Mouse (Mus musculus) kidney, adult 10 weeks (tissue): Measurements from ENCODE around the gene Olfr611. TPM values are rescaled to one million over a fixed set of nuclear protein-coding genes. Genes with fewer than 3 reads are reported as not detected.

Experiments used
- polyA plus RNA-seq: library from polyadenylated mRNA; stranded (reverse); fragments of 350-450 nt; fragmentation: Illumina TruSeq; extraction: RNeasy Lipid Tissue Mini Kit (QIAGEN cat#74804); gene quantifications from one replicate; pipeline ENCODE4 v1.2.3, GENCODE M21; 2014; ENCODE audit warnings: low read depth, low replicate concordance

Gene Olfr611
- polyA plus RNA-seq, result not detected

DNA sequence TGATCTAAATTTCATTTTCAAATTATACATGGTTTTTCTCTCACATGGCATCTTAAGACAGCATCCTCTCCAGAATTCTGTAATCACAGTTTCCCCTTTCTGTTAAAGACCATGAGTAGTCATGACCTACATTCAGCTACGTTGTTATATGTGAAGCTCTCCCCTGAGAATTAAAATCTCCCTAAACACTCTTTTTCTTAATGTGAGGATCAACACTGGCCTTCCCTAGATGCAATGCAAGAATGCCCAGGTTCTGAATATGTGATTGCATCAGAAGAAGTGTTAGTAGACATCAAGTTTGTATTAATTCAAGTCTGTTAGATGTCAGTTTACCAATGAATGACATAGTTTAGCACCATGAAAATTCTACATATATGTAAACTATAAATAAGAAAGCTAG lies at the start of gene Olfr611:
Gene Olfr611, minus strand, starts transcription at position 101 of the 400 bp plus-strand sequence.

DNA sequence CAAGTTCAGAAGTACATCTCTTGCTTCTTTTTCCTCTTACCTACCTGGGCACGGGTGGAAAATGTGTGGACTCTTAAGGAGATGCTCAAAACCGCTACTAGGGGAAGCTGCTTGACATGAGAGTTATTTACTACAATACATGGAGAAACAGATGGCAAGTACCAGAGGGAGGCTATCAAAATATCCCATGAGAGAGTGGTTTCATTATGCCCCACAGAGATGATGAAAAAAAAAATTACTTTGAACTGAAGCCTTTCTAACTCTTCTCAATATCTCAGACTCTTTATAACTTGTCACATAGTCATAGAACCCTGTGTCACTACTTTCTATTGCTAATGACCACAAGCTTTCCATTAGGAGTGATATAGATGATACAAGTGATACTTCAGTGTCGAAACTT lies 48.4 kb upstream of the Olfr611 start, which contains the start of gene Olfr616:
Gene Olfr616, minus strand, starts transcription at position 101 of the 400 bp plus-strand sequence.

DNA sequence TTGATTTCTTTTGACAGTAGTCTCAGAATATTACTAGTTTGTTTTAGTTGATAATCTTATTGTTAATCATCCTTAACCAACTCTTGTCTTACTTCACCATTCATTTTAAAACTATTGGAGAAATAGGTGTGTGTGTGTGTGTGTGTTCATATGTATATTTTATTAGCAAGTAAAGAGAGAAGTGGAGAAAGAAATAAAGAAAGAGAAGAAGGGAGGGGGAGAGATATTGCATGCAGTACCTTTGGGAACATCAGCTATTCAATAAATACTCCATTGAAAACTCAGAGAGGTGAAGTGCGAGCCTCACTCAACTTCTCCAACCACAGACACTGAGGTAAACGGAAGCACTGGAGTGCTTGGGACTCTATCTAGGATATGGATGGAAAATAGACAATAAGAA lies 35.1 kb upstream of the Olfr611 start, which contains the start of gene Olfr615:
Gene Olfr615, plus strand, starts transcription at position 301 of the 400 bp plus-strand sequence.

DNA sequence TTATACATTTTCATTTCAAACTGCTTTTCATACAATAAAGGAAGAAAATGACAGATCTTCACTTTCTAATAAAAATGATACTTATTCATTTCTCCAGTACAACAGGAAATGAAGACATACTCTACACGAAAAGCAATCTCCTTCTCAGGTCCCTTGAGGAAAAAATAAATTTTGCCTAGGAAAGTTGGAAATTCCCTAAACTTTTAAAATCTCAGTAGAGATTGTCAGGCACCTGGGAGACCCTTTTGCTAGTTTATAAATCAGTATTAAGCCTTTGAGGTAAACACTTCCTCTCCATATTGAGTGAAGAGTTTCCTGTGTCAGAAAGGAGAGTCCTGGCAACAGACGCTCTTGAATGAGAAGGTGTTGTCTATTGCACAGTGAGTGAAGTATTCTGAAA lies 27.1 kb upstream of the Olfr611 start, which contains the start of gene Olfr613:
Gene Olfr613, plus strand, starts transcription at position 301 of the 400 bp plus-strand sequence.

DNA sequence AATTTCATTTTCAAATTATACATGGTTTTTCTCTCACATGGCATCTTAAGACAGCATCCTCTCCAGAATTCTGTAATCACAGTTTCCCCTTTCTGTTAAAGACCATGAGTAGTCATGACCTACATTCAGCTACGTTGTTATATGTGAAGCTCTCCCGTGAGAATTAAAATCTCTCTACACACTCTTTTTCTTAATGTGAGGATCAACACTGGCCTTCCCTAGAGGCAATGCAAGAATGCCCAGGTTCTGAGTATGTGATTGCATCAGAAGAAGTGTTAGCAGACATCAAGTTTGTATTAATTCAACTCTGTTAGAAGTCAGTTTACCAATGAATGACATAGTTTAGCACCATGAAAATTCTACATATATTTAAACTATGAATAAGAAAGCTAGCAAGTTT lies 22.0 kb upstream of the Olfr611 start, which contains the start of gene Olfr612:
Gene Olfr612, minus strand, starts transcription at position 101 of the 400 bp plus-strand sequence.

DNA sequence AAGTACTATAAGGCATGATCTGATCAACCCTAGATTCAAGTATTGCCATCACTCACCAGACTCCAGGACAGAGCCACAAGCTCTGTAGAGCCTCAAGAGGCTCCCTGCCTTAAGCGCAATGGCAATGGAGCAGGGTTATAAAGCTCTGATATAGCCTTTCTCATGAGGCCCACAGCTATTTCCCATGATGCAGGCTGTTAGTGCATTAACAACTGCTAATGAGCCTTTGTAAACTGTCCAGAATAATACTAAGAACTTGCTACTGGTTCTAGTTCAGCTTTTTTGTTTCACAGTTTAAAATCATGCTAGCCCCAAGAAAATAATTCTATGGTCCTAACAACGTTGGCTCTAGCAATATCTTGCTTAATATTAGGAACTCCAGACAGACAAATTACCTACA lies 8.6 kb downstream of the Olfr611 start, which contains the start of gene Olfr610:
Gene Olfr610, minus strand, starts transcription at position 101 of the 400 bp plus-strand sequence.

DNA sequence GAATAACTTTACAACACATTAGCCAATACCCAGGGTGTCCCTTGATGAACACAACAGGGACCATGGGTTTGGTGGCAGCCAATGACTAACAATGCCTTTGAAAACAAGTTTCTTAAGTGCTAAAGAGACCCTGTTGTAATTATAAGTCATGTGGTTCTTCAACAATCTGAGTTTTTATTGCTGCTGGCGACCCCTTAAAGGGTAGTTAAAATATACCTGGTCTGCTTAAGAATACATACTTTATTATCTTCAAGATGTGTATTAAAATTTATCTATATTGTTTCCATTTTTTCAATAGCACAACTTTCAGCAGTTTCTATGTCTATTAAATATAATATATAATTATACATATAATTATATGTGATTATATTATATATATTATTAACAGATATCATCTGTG lies 22.7 kb downstream of the Olfr611 start, which contains the start of gene Olfr609:
Gene Olfr609, minus strand, starts transcription at position 101 of the 400 bp plus-strand sequence.

DNA sequence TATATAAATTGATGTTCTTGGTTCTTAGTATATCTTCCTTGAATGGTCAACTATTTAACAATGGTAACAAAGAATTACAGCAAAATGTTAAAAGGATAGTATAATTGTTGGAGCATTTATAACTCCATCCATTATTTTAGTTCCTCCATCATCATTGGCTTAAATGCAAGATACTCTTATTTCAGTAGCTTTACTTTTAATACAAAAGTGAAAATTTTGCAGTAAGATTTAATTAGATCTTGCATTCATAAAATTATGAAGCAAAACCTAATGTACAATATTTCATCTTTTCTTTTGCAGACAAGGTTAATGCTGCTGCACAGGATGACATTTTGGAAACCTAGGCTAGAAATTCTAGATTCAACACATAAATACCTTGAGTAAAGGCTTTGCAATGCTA lies 51.1 kb downstream of the Olfr611 start, which contains the start of gene Olfr608:
Gene Olfr608, plus strand, starts transcription at position 301 of the 400 bp plus-strand sequence.

Other genes with a start within 250 kb of the Olfr611 start
- gene Olfr596, start 215.2 kb downstream of the Olfr611 start, polyA plus RNA-seq, result not detected
- not detected for gene Olfr597, start 204.5 kb downstream of the Olfr611 start, polyA plus RNA-seq
- gene Olfr598, start 197.3 kb downstream of the Olfr611 start, polyA plus RNA-seq, result not detected
- gene Olfr599, start 184.9 kb downstream of the Olfr611 start, polyA plus RNA-seq, result not detected
- not detected for gene Olfr600, start 171.2 kb downstream of the Olfr611 start, polyA plus RNA-seq
- gene Olfr601, start 158.2 kb downstream of the Olfr611 start, polyA plus RNA-seq, result not detected
- not detected for gene Olfr603, start 134.7 kb downstream of the Olfr611 start, polyA plus RNA-seq
- gene Usp17lc, start 105.8 kb downstream of the Olfr611 start, polyA plus RNA-seq, result not detected
- gene Olfr605, start 75.4 kb downstream of the Olfr611 start, polyA plus RNA-seq, result not detected
- gene Olfr606, start 71.8 kb downstream of the Olfr611 start, polyA plus RNA-seq, result not detected
- not detected for gene Olfr607, start 56.7 kb downstream of the Olfr611 start, polyA plus RNA-seq
- gene Olfr608, start 51.0 kb downstream of the Olfr611 start, polyA plus RNA-seq, result not detected
- not detected for gene Olfr609, start 22.8 kb downstream of the Olfr611 start, polyA plus RNA-seq
- not detected for gene Olfr610, start 8.7 kb downstream of the Olfr611 start, polyA plus RNA-seq
- gene Olfr612, start 21.9 kb upstream of the Olfr611 start, polyA plus RNA-seq, result not detected
- gene Olfr613, start 27.2 kb upstream of the Olfr611 start, polyA plus RNA-seq, result not detected
- not detected for gene Olfr615, start 35.2 kb upstream of the Olfr611 start, polyA plus RNA-seq
- gene Olfr616, start 48.3 kb upstream of the Olfr611 start, polyA plus RNA-seq, result not detected
- gene Olfr617, start 52.2 kb upstream of the Olfr611 start, polyA plus RNA-seq, result not detected
- gene Olfr618, start 69.3 kb upstream of the Olfr611 start, polyA plus RNA-seq, result not detected
- not detected for gene Olfr619, start 79.7 kb upstream of the Olfr611 start, polyA plus RNA-seq
- gene Olfr620, start 91.7 kb upstream of the Olfr611 start, polyA plus RNA-seq, result not detected
- gene Olfr622, start 121.9 kb upstream of the Olfr611 start, polyA plus RNA-seq, result not detected
- gene Olfr623, start 142.9 kb upstream of the Olfr611 start, polyA plus RNA-seq, result not detected
- 0.44 TPM for gene Olfr624, start 150.3 kb upstream of the Olfr611 start, polyA plus RNA-seq
- gene Olfr625-ps1, start 161.9 kb upstream of the Olfr611 start, polyA plus RNA-seq, result not detected
- gene Olfr243, start 193.8 kb upstream of the Olfr611 start, polyA plus RNA-seq, result not detected
- not detected for gene Olfr628, start 209.5 kb upstream of the Olfr611 start, polyA plus RNA-seq
- not detected for gene Olfr629, start 224.1 kb upstream of the Olfr611 start, polyA plus RNA-seq
- not detected for gene Olfr630, start 236.5 kb upstream of the Olfr611 start, polyA plus RNA-seq